Mouse (Mus musculus) embryonic facial prominence, embryonic 15.5 days (tissue): ENCODE data around the gene Ttll8. TPM values are rescaled to one million over a fixed set of nuclear protein-coding genes. Genes with fewer than 3 reads are reported as not detected.

ENCODE experiments used
- ATAC-seq: fragments of 200-750 bp; cut with Nextera tagmentation; 2 replicates; pipeline ENCODE4 v1.8.0; 2017; ENCODE audit warnings: low read depth, moderate TSS enrichment; ENCODE audit not compliant: insufficient number of reproducible peaks, low FRiP score, low TSS enrichment
- H3K27ac ChIP-seq: fragments of 300-500 bp; sonication (generic); replicated peaks from 2 replicates; pipeline ENCODE4 v1.5.1; 2015; ENCODE audit warnings: mild to moderate bottlenecking, inconsistent platforms
- H3K27me3 ChIP-seq: fragments of 300-500 bp; sonication (generic); 2 replicates; pipeline ENCODE4 v1.6.1; 2015; ENCODE audit warnings: inconsistent platforms
- H3K36me3 ChIP-seq: fragments of 300-500 bp; sonication (generic); 2 replicates; pipeline ENCODE4 v1.6.1; 2015; ENCODE audit warnings: mild to moderate bottlenecking, inconsistent platforms
- H3K4me1 ChIP-seq: fragments of 300-500 bp; sonication (generic); 2 replicates; pipeline ENCODE4 v1.6.1; 2015; ENCODE audit warnings: inconsistent platforms
- H3K4me2 ChIP-seq: fragments of 300-500 bp; sonication (generic); replicated peaks from 2 replicates; pipeline ENCODE4 v1.6.1; 2015; ENCODE audit warnings: mild to moderate bottlenecking, inconsistent platforms
- H3K4me3 ChIP-seq: fragments of 300-500 bp; sonication (generic); replicated peaks from 2 replicates; pipeline ENCODE4 v1.5.1; 2015; ENCODE audit warnings: mild to moderate bottlenecking, inconsistent platforms
- H3K9ac ChIP-seq: fragments of 300-500 bp; sonication (generic); 2 replicates; pipeline ENCODE4 v1.6.1; 2015; ENCODE audit warnings: inconsistent platforms
- H3K9me3 ChIP-seq: fragments of 300-500 bp; sonication (generic); replicated peaks from 2 replicates; pipeline ENCODE4 v1.6.1; 2016; ENCODE audit warnings: inconsistent platforms
- WGBS: fragments of 180-500 bp; shearing (Covaris S2); methylation state at CpG from one replicate; pipeline ENCODE4 v1.1.7; 2015; 5-methylcytosine and 5-hydroxymethylcytosine counted together
- polyA plus RNA-seq: library from polyadenylated mRNA; unstranded; fragments of >200 nt; fragmentation: Nextera tagmentation; extraction: Ambion mirVana; gene quantifications from 2 replicates; pipeline ENCODE4 v1.2.1, GENCODE M21; 2015

Gene Ttll8
- polyA plus RNA-seq, 1 experiment from 2014 or later: 0.05 TPM

GRCm38 (mm10) chr15:88881253-88882044 lies 72.8 kb downstream of the Ttll8 start:
- Histone ChIP-seq H3K36me3 (no peaks in the 10 kb centered on the region), H3K4me1 (peaks cover 1% of the 10 kb centered on the region; the same call in 1 of the 2 replicates), H3K27ac (no peak overlapping the region), H3K9me3 (no peaks in the 10 kb centered on the region), H3K4me3 (no peak overlapping the region), H3K27me3 (no peaks in the 10 kb centered on the region), H3K9ac (no peak overlapping the region), H3K4me2 (no peak overlapping the region)
- peak; percentile 83 for ATAC-seq
- WGBS: 50% methylated on average over 22 of the region's 22 CpGs

GRCm38 (mm10) chr15:88877021-88877400 lies 77.2 kb downstream of the Ttll8 start:
- no peaks in the 10 kb centered on the region for H3K36me3 ChIP-seq
- ATAC-seq: no peak
- no peak overlapping the region for H3K9ac ChIP-seq
- no peak overlapping the region for H3K4me2 ChIP-seq
- H3K4me1 ChIP-seq: peaks cover 13% of the 10 kb centered on the region; the same call in 1 of the 2 replicates
- WGBS: 70% methylated on average over 10 of the region's 10 CpGs
- H3K27ac ChIP-seq: no peak overlapping the region
- H3K4me3 ChIP-seq: no peak overlapping the region
- H3K27me3 ChIP-seq: no peaks in the 10 kb centered on the region
- H3K9me3 ChIP-seq: no peaks in the 10 kb centered on the region

GRCm38 (mm10) chr15:88876155-88877020 lies 77.8 kb downstream of the Ttll8 start:
- Histone ChIP-seq H3K4me3 (no peak overlapping the region), H3K4me1 (peaks cover 13% of the 10 kb centered on the region; the same call in 1 of the 2 replicates), H3K9ac (no peak overlapping the region), H3K27ac (no peak overlapping the region), H3K36me3 (no peaks in the 10 kb centered on the region), H3K27me3 (no peaks in the 10 kb centered on the region), H3K4me2 (peak overlapping the region; percentile 30; the same call in 1 of the 2 replicates), H3K9me3 (no peaks in the 10 kb centered on the region)
- 9% methylated on average over 28 of the region's 28 CpGs for WGBS
- no peak for ATAC-seq

- Histone ChIP-seq H3K9me3 (no peaks in the 10 kb centered on the region), H3K9ac (no peak overlapping the region), H3K4me1 (peaks cover 13% of the 10 kb centered on the region; the same call in 1 of the 2 replicates), H3K4me2 (no peak overlapping the region), H3K27me3 (no peaks in the 10 kb centered on the region), H3K4me3 (no peak overlapping the region), H3K36me3 (no peaks in the 10 kb centered on the region), H3K27ac (no peak overlapping the region)
- WGBS: 25% methylated on average over 10 of the region's 10 CpGs
- ATAC-seq: peak; percentile 30; the same call in 1 of the 2 replicates
These were observed 78.6 kb downstream of the Ttll8 start for GRCm38 (mm10) chr15:88875625-88876081.

GRCm38 (mm10) chr15:88874477-88874876 lies 79.7 kb downstream of the Ttll8 start:
- H3K9me3 ChIP-seq: no peaks in the 10 kb centered on the region
- H3K4me3 ChIP-seq: no peak overlapping the region
- no peaks in the 10 kb centered on the region for H3K27me3 ChIP-seq
- 87% methylated on average over 6 of the region's 6 CpGs for WGBS
- H3K4me1 ChIP-seq: peaks cover 13% of the 10 kb centered on the region; the same call in 1 of the 2 replicates
- H3K27ac ChIP-seq: no peak overlapping the region
- no peak for ATAC-seq
- no peak overlapping the region for H3K9ac ChIP-seq
- H3K36me3 ChIP-seq: no peaks in the 10 kb centered on the region
- H3K4me2 ChIP-seq: no peak overlapping the region

GRCm38 (mm10) chr15:88874061-88874460 lies 80.2 kb downstream of the Ttll8 start:
- Histone ChIP-seq H3K4me1 (peaks cover 13% of the 10 kb centered on the region; the same call in 1 of the 2 replicates), H3K4me2 (no peak overlapping the region), H3K27me3 (no peaks in the 10 kb centered on the region), H3K36me3 (no peaks in the 10 kb centered on the region), H3K9ac (no peak overlapping the region), H3K4me3 (no peak overlapping the region), H3K9me3 (no peaks in the 10 kb centered on the region), H3K27ac (no peak overlapping the region)
- no peak for ATAC-seq
- 82% methylated on average over 3 of the region's 3 CpGs for WGBS

- ATAC-seq: no peak
- Histone ChIP-seq H3K36me3 (0 out of 2 replicates have a peak, but pooled peaks cover 9% of the 10 kb centered on the region), H3K4me2 (no peak overlapping the region), H3K9ac (no peak overlapping the region), H3K27me3 (no peaks in the 10 kb centered on the region), H3K4me1 (peaks cover 26% of the 10 kb centered on the region), H3K27ac (no peak overlapping the region), H3K4me3 (no peak overlapping the region), H3K9me3 (no peaks in the 10 kb centered on the region)
- 72% methylated on average over 5 of the region's 5 CpGs for WGBS
These were observed 83.6 kb downstream of the Ttll8 start for GRCm38 (mm10) chr15:88870418-88871185.

- ATAC-seq: no peak
- peak overlapping the region; percentile 40 for H3K27ac ChIP-seq
- no peaks in the 10 kb centered on the region for H3K9me3 ChIP-seq
- H3K4me3 ChIP-seq: no peak overlapping the region
- H3K9ac ChIP-seq: no peak overlapping the region
- peaks cover 38% of the 10 kb centered on the region for H3K4me1 ChIP-seq
- no peaks in the 10 kb centered on the region for H3K27me3 ChIP-seq
- peaks cover 21% of the 10 kb centered on the region for H3K36me3 ChIP-seq
- 69% methylated on average over 6 of the region's 6 CpGs for WGBS
- H3K4me2 ChIP-seq: no peak overlapping the region
These were observed 86.0 kb downstream of the Ttll8 start for GRCm38 (mm10) chr15:88868024-88868742.

GRCm38 (mm10) chr15:88867368-88868023 lies 86.7 kb downstream of the Ttll8 start:
- Histone ChIP-seq H3K27ac (peak overlapping the region; percentile 40), H3K4me3 (no peak overlapping the region), H3K4me1 (peaks cover 38% of the 10 kb centered on the region), H3K36me3 (peaks cover 21% of the 10 kb centered on the region), H3K9me3 (no peaks in the 10 kb centered on the region), H3K27me3 (no peaks in the 10 kb centered on the region), H3K4me2 (no peak overlapping the region), H3K9ac (no peak overlapping the region)
- no peak for ATAC-seq
- WGBS: 21% methylated on average over 5 of the region's 5 CpGs

- Histone ChIP-seq H3K4me3 (no peak overlapping the region), H3K27me3 (no peaks in the 10 kb centered on the region), H3K4me2 (no peak overlapping the region), H3K9me3 (no peaks in the 10 kb centered on the region), H3K9ac (no peak overlapping the region), H3K27ac (peak overlapping the region; percentile 40; the same call in 1 of the 2 replicates), H3K36me3 (peaks cover 21% of the 10 kb centered on the region), H3K4me1 (peaks cover 38% of the 10 kb centered on the region)
- 48% methylated on average over 7 of the region's 7 CpGs for WGBS
- ATAC-seq: no peak
These were observed 87.3 kb downstream of the Ttll8 start for GRCm38 (mm10) chr15:88866934-88867356.
